Mouse (Mus musculus): Measurements from ENCODE around the gene Ermp1.

GRCm38 (mm10) chr19:29582439-29582838, 65.8 kb downstream of the Ermp1 start:
- TF ChIP-seq CTCF (IDR thresholded peaks at IDR 0.05; ENCODE audit: control insufficient read depth, insufficient read depth, insufficient replicate concordance, low read depth, low read length) (no peak), POLR2A (IDR thresholded peaks at IDR 0.05; ENCODE audit: control insufficient read depth, low read depth, low read length) (no peak)

Data from testis, adult 2 months (tissue).